Mouse (Mus musculus) ES-Bruce4 (cell line): ENCODE measurements at regions not wholly inside any gene's neighbourhood (a gene's known extent, or its start where the extent isn't known, plus 50 kb on each side); places are given as distances from the start of the nearest gene placed in this dataset.

Source experiments
- CTCF ChIP-seq: IDR thresholded peaks from one replicate; pipeline ENCODE4 v1.8.1; 2011; ENCODE audit warnings: low read depth, low read length
- POLR2A ChIP-seq: IDR thresholded peaks from one replicate; pipeline ENCODE4 v1.8.1; 2011; ENCODE audit warnings: low read length; ENCODE audit not compliant: insufficient read depth

GRCm38 (mm10) chr2:160249104-160250093 lies 84.6 kb downstream of the Gm826 start:
- no peak for TF ChIP-seq CTCF
- TF ChIP-seq POLR2A, result no peak
